Mouse (Mus musculus) MEL (cell line): ENCODE data around the gene Hcn2.

Experiments used
- CHD2 ChIP-seq: IDR thresholded peaks from 2 replicates; pipeline ENCODE4 v1.6.1; 2011; ENCODE audit warnings: low read length, improper control_type of control experiment
- CTCF ChIP-seq, 3 experiments: IDR thresholded peaks in 2 of 3; conservative IDR thresholded peaks in 1 of 3; 2 replicates each; pipeline ENCODE4 v1.5.1; 2011 to 2012; ENCODE audit warnings: low read length in 3 of 3, low read depth in 2 of 3, mild to moderate bottlenecking in 2 of 3, improper control_type of control experiment in 1 of 3, inconsistent platforms in 1 of 3, mixed read lengths in 1 of 3, moderate library complexity in 1 of 3; ENCODE audit not compliant: control insufficient read depth in 1 of 3, insufficient read depth in 1 of 3, poor library complexity in 1 of 3, severe bottlenecking in 1 of 3
- GATA1 ChIP-seq: IDR thresholded peaks from 2 replicates; pipeline ENCODE4 v1.6.1; 2011; ENCODE audit warnings: low read depth, low read length, improper control_type of control experiment
- JUND ChIP-seq: IDR thresholded peaks from 2 replicates; pipeline ENCODE4 v1.6.1; 2011; ENCODE audit warnings: low read depth, mild to moderate bottlenecking, improper control_type of control experiment, low read length
- MAZ ChIP-seq: IDR thresholded peaks from 2 replicates; pipeline ENCODE4 v1.6.1; 2012; ENCODE audit warnings: low read depth, mild to moderate bottlenecking, inconsistent platforms, low read length, improper control_type of control experiment
- POLR2A ChIP-seq, 2 experiments: IDR thresholded peaks; 2 replicates each; pipeline ENCODE4 v1.6.1; 2011 to 2012; ENCODE audit warnings: low read length in 2 of 2, mild to moderate bottlenecking in 2 of 2, control low read depth in 1 of 2, improper control_type of control experiment in 1 of 2, low read depth in 1 of 2, moderate library complexity in 1 of 2; ENCODE audit not compliant: control insufficient read depth in 1 of 2, insufficient read depth in 1 of 2, poor library complexity in 1 of 2
- POLR2AphosphoS2 ChIP-seq: IDR thresholded peaks from 2 replicates; pipeline ENCODE4 v1.6.1; 2011; ENCODE audit warnings: low read length, improper control_type of control experiment

DNA sequence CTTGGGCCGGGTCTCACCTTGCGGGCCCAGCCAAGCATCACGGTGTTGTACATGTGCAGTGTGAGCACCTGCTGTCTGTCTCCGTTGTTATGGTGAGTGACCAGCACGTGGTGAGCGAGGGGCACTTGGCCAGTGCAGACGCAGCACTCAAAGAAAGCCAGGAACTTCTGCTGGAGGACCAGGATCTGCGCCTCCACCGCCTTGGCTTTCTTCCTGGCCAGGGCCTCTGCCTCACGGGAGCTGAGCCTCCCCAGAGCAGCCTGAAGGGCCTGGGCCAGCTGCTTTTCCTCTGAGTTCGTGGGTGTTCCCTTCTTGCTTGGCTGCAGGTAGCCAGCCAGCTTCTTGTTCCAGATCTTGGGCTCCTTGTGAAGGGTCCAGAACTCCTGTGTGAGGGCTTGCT lies 26.7 kb downstream of the Hcn2 start:
- no peak for TF ChIP-seq CTCF (IDR thresholded peaks at IDR 0.05 in 2 of 3, conservative IDR thresholded peaks at IDR 0.05 in 1 of 3; ENCODE audit: control insufficient read depth in 1 of 3, insufficient read depth in 1 of 3, low read depth in 2 of 3, low read length in 3 of 3, poor library complexity in 1 of 3, severe bottlenecking in 1 of 3)
- TF ChIP-seq CHD2 = no peak
- TF ChIP-seq GATA1 = no peak
- TF ChIP-seq POLR2AphosphoS2 = no peak
- TF ChIP-seq JUND = no peak
- TF ChIP-seq POLR2A (IDR thresholded peaks at IDR 0.05; ENCODE audit: control insufficient read depth in 1 of 2, insufficient read depth in 1 of 2, low read depth in 1 of 2, low read length in 2 of 2, poor library complexity in 1 of 2) = no peak
- TF ChIP-seq MAZ = no peak
